Mouse (Mus musculus) small intestine, adult 2 months (tissue): Measurements from ENCODE around the gene Sh3pxd2a. TPM values are rescaled to one million over a fixed set of nuclear protein-coding genes. Genes with fewer than 3 reads are reported as not detected.

Source experiments
- H3K27ac ChIP-seq: fragments of 200-500 bp; 2 replicates; pipeline ENCODE4 v1.5.1; 2012; ENCODE audit warnings: low read depth, low read length, control low read depth, inconsistent platforms; ENCODE audit not compliant: insufficient read depth
- H3K27me3 ChIP-seq: fragments of 200-500 bp; 2 replicates; pipeline ENCODE4 v1.6.1; 2012; ENCODE audit warnings: mild to moderate bottlenecking, moderate library complexity, low read length, inconsistent platforms; ENCODE audit not compliant: control insufficient read depth, insufficient read depth
- H3K36me3 ChIP-seq: fragments of 200-500 bp; 2 replicates; pipeline ENCODE4 v1.6.1; 2012; ENCODE audit warnings: mild to moderate bottlenecking, low read length, control low read depth, inconsistent platforms; ENCODE audit not compliant: control insufficient read depth, insufficient read depth
- H3K4me1 ChIP-seq: fragments of 200-500 bp; 2 replicates; pipeline ENCODE4 v1.6.1; 2012; ENCODE audit warnings: low read length, inconsistent platforms, mixed read lengths; ENCODE audit not compliant: control insufficient read depth, insufficient read depth, insufficient read length
- H3K4me3 ChIP-seq: fragments of 200-500 bp; 2 replicates; pipeline ENCODE4 v1.5.1; 2012; ENCODE audit warnings: low read depth, mild to moderate bottlenecking, control low read depth, inconsistent platforms, low read length, moderate library complexity
- CTCF ChIP-seq: fragments of 200-500 bp; IDR thresholded peaks from 2 replicates; pipeline ENCODE4 v1.5.1; 2012; ENCODE audit warnings: low read depth, mild to moderate bottlenecking, control low read depth, inconsistent platforms, low read length, moderate library complexity, mixed read lengths; ENCODE audit not compliant: insufficient replicate concordance, insufficient read length; ENCODE audit errors: extremely low read depth
- POLR2A ChIP-seq: fragments of 200-500 bp; IDR thresholded peaks from 2 replicates; pipeline ENCODE4 v1.6.1; 2012; ENCODE audit warnings: low read depth, mild to moderate bottlenecking, control low read depth, inconsistent platforms, low read length, moderate library complexity
- WGBS: fragments of 180-500 bp; shearing (Covaris S2); methylation state at CpG from one replicate; pipeline ENCODE4 v1.1.7; 2018; 5-methylcytosine and 5-hydroxymethylcytosine counted together
- polyA plus RNA-seq: library from polyadenylated mRNA; depleted of rRNA; stranded (reverse); fragments of >200 nt; gene quantifications from 2 replicates; pipeline ENCODE4 v1.2.3, GENCODE M21; 2012

Gene Sh3pxd2a
- polyA plus RNA-seq, 1 experiment, result 6.3 TPM

DNA sequence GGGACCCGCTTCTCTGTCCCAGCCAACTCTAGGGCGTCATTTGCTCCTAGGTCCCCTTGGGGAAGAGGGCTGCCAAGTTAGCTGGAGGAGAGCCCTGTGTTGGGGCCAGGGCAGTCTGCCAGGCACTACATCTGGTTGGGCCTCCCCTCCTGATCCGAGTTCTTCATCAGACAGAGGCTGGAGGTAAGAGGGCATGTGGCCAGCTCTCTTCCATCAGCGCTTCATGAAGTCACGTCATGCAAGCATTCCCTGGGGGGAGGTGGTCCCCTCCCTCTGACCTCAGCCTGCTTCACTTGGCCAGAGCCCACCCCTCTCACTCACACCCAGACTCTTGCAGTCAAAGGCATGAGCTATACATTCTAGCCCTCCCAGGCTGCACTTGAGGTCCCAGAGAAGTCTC, 25.8 kb downstream of the Sh3pxd2a start:
- no peak for TF ChIP-seq POLR2A
- no peak for TF ChIP-seq CTCF
- Histone ChIP-seq H3K36me3 (no peaks in the 10 kb centered on the region), H3K27me3 (no peaks in the 10 kb centered on the region), H3K4me3 (no peak overlapping the region), H3K27ac (no peak overlapping the region), H3K4me1 (peaks cover 4% of the 10 kb centered on the region; the same call in 1 of the 2 replicates)
- WGBS, result 54% methylated on average over 5 of the region's 5 CpGs

DNA sequence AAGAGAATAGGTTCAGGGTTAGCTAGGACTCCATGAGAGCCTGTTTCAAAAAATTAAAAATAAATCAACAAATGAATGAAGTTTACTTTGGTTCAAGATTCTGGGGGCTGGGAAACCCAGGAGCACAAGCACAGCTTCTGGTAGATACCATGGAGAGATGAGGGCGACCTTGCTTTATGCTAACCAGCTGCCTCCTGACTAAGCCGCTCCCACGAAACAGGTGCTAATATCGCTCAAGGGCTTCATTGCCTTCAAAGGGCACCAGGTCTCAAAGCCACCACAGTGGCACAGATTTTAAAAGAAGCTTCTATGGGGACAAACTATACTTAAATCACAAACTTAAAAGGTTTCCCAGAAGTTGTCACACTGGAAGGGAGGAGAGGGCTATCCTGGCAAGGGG, 27.2 kb downstream of the Sh3pxd2a start:
- no peaks in the 10 kb centered on the region for H3K36me3 ChIP-seq
- H3K27ac ChIP-seq, result no peak overlapping the region
- H3K4me3 ChIP-seq, result no peak overlapping the region
- H3K27me3 ChIP-seq, result no peaks in the 10 kb centered on the region
- TF ChIP-seq CTCF, result no peak
- TF ChIP-seq POLR2A, result no peak
- 79% methylated on average over 4 of the region's 4 CpGs for WGBS
- peaks cover 6% of the 10 kb centered on the region for H3K4me1 ChIP-seq

DNA sequence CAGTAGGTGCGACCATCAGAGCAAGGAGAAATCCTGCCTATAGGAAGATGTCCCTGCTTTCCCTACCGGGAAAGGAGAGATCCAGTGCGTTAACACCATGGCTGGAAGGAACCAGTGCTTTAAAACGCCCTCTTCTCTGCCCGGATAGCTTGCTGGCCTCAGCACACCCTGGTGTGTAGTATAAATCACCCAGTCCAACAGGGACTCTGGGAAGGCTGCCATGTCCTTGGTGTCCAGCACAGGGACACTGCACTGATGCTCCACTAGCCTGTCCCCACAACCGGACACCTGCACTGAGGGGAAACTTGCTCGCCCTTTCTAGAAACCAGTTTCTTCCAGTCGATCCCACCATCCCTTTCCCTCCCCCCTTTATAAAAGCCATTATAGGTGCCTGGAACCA, 28.0 kb downstream of the Sh3pxd2a start:
- Histone ChIP-seq H3K4me1 (peaks cover 12% of the 10 kb centered on the region), H3K4me3 (no peak overlapping the region), H3K27me3 (no peaks in the 10 kb centered on the region), H3K27ac (no peak overlapping the region), H3K36me3 (no peaks in the 10 kb centered on the region)
- WGBS, result 82% methylated on average over 8 of the region's 8 CpGs
- TF ChIP-seq POLR2A (no peak), CTCF (no peak)

DNA sequence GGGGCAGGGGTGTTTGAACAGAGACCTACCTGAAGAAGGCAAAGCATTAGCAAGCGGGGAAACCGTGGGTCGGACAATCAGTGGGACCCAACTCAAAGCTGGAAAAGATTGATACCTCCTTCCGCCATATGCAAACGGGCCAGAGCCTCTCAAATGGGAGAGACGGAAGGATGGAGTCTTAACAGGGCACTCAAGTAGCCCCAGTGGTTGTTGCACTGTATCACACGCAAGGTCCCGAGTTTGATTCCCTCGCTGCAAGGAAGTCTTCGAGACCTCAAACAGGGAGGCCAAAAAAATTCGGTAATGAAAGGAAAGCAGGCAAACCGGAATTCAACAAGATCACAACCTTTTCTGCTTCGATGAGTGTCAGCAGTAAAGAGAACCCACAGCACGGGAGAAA, 29.5 kb downstream of the Sh3pxd2a start:
- Histone ChIP-seq H3K4me3 (no peak overlapping the region), H3K36me3 (no peaks in the 10 kb centered on the region), H3K27ac (no peak overlapping the region), H3K27me3 (no peaks in the 10 kb centered on the region), H3K4me1 (peaks cover 10% of the 10 kb centered on the region)
- WGBS, result 96% methylated on average over 14 of the region's 14 CpGs
- TF ChIP-seq CTCF (no peak), POLR2A (no peak)

DNA sequence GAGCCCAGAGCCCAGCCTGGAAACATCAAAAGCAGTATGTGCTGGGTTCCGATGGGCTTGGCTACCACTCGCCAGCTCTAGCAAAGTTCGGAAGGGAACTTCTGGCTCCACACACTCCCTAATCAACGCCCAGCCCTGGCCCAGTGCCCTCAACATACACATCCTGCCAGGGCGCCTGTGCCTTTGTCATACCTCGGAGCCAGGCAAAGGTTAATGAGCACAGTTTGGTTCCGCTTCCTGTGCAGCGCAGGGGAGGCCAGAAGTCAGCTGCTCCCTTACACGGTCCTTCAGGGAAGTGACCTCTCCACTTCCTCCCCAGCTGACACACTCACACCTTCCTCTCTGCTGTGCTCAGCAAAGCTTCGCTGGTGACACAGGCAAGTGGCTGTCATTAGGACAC, 31.9 kb downstream of the Sh3pxd2a start:
- Histone ChIP-seq H3K36me3 (no peaks in the 10 kb centered on the region), H3K4me1 (peaks cover 30% of the 10 kb centered on the region), H3K27ac (peak overlapping the region; percentile 61), H3K27me3 (no peaks in the 10 kb centered on the region), H3K4me3 (peak overlapping the region; percentile 35)
- 11% methylated on average over 10 of the region's 10 CpGs for WGBS
- no peak for TF ChIP-seq CTCF
- no peak for TF ChIP-seq POLR2A

DNA sequence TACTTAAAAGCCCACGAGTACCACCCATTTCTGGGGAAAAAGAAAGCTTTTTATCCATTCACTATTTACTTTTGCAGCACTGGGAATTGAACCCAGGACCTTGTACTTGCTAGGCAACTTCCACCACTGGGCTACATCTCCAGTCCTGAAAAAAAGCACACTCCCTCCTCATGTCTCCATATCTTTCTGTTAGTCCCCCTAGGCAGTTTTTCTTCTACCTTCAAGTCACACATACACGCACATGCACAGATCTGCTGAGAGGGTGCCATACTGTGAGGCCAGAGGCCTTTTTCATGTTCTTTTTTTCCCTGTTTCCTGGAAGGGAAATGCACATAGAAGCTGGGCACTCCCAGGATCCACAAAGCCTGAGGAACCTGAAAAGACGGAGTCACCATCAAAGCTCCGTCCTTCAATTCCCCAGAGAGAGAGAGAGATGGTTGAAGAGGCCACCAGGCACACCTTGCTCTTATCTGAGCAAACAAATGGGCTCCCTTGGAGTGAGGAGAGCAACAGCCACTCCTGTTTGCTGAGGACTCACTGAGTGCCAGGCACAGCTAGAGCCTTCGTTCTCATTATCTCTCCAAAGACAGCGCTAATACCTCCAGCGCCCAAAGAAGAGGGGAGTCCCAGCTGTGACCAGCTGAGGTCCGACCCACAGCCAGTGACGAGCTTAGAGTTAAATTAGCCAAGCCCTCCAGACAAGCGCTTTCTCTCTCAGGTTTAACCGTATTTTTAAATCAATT, 32.8 kb downstream of the Sh3pxd2a start:
- H3K27ac ChIP-seq, result peak overlapping the region; percentile 61
- H3K36me3 ChIP-seq, result no peaks in the 10 kb centered on the region
- no peak overlapping the region for H3K4me3 ChIP-seq
- H3K27me3 ChIP-seq, result no peaks in the 10 kb centered on the region
- peaks cover 29% of the 10 kb centered on the region for H3K4me1 ChIP-seq
- TF ChIP-seq CTCF, result no peak
- TF ChIP-seq POLR2A, result no peak
- WGBS, result 43% methylated on average over 11 of the region's 11 CpGs

DNA sequence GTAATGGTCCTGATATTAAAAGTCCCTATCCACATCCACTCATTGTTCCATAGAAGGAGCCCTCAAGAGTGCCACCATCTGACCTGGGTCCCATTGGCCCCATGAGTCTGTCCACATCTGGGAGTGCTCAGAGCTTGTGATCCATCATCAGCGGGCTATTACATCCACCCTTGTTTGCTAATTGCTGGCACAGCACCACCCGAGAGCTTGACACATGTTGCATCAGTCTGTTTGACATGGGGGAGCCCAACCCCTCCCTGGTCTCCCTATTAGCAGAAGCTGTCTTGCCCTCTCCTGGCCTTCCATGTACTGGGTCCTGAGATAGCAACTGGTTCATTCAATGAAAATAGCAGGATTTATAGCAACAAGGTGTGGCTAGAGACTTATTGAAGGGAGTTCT, 34.0 kb downstream of the Sh3pxd2a start:
- no peak for TF ChIP-seq CTCF
- TF ChIP-seq POLR2A, result no peak
- Histone ChIP-seq H3K4me1 (peaks cover 29% of the 10 kb centered on the region), H3K27me3 (no peaks in the 10 kb centered on the region), H3K36me3 (no peaks in the 10 kb centered on the region), H3K27ac (no peak overlapping the region), H3K4me3 (no peak overlapping the region)
- 87% methylated on average over 2 of the region's 2 CpGs for WGBS

DNA sequence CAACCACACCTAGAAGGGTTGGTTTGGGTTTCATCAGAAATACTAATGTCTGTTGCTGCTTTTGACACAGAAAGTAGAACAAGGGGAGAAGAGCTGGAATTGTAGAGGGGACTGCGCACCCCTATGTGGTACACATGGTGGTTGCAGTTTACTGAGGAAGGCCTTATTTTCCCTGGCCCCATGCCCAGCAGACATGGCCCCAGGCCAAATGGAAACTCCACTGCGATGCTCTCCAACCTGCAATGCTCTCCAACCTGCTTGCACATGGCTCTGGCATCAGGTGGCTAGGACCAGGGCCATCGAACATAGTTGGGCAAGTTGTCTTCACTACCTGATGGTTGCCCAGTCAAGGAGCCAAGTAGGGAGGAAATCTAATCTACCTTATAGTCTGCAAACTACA, 35.0 kb downstream of the Sh3pxd2a start:
- H3K4me1 ChIP-seq, result peaks cover 29% of the 10 kb centered on the region
- no peak for TF ChIP-seq CTCF
- TF ChIP-seq POLR2A, result no peak
- H3K36me3 ChIP-seq, result no peaks in the 10 kb centered on the region
- WGBS, result 38% methylated on average over 3 of the region's 3 CpGs
- no peak overlapping the region for H3K27ac ChIP-seq
- no peak overlapping the region for H3K4me3 ChIP-seq
- H3K27me3 ChIP-seq, result no peaks in the 10 kb centered on the region
